Mouse (Mus musculus) thymus, postnatal 10 days (tissue): ENCODE measurements around the gene Dio2.

Experiments used
- DNase-seq, 2 experiments: peaks; one replicate each; pipeline ENCODE4 v3.0.0; 2021; ENCODE audit warnings: low spot score in 2 of 2

Dio2 gene

GRCm38 (mm10) chr12:90738388-90739223 lies at the start of gene Dio2:
TSS of gene Dio2 (minus strand) at chr12:90738438.
- no peak for DNase-seq

- DNase-seq = no peak
Measured at GRCm38 (mm10) chr12:90781438-90781837, 43.2 kb upstream of the Dio2 start.

DNA sequence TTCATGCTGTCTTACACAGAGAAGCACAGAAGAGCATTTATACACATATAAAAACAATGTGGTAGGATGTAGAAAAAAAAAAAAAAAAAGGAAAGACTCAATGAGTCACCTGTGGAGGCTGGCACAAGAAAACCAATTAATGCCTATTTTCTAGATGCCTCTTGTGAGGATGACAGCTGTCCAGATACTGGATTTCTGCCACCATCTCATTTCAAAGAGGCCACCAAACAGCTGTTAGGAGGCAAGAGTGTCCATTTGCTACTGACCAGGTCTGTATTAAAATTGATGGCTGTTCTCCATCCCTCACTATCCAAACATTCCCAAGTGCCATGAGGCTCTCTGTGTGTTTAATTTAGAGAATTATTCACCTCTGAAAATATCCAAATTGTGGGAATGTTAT lies 6.5 kb upstream of the Dio2 start:
- no peak for DNase-seq

- DNase-seq = no peak
Measured at GRCm38 (mm10) chr12:90743633-90744032, 5.4 kb upstream of the Dio2 start.

- peak in 1 of 2 experiments; percentile 59 for DNase-seq
Measured at GRCm38 (mm10) chr12:90740468-90740867, 2.2 kb upstream of the Dio2 start.

DNA sequence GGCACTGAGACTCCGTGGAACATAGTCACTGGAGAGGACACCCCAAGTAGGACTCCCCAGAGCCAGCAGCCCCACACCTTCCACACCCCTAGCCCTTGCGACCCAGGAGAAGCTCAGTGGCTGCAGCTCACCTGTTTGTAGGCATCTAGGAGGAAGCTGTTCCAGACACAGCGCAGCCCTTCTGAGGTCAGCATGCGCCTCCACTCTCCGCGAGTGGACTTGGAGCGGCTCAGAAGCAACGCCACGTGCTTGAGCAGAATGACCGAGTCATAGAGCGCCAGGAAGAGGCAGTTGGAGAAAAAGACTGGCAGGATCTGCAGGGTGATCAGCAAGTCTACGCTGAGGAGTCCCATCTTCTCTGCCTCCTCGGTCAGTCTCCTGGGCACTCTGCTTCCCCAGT lies 306 bp downstream of the Dio2 start:
- DNase-seq = no peak

DNA sequence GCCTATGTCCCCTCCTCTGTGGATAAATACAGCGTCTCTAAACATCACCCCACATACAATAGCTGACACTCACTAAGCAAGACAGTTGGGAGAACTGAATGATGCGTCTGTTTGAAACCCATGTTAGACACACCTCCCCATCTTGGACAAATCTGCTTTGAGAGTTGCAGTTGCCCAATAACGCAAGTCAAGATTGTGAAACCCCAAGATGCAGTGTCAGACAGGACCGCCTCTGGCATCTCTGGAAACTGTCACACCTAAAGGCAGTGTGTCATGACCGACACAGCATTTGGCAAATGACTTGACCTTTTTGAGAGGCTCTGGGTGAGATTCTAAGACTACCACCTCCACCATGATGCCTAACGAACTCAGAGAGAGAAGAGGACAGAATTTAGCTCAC lies 2.8 kb downstream of the Dio2 start:
- no peak for DNase-seq

DNA sequence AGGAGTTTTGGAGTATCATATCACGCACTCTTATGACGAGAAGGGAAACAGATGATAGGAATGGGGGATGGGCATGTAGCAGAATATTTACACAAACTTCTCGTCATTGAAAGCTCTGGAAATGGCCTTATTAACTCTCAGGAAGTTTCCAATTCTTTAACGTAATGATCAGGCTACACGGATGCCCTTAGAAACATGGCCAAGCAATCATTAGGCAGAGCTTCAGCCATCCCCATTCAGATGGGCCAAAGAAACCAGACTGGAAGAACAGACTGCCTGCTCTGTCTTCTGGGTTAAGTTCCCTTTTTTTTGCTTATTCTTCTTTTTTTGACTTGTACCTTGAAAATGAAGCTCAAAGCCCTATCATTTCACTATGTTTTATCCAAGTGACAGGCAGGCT lies 3.7 kb downstream of the Dio2 start:
- no peak for DNase-seq

DNA sequence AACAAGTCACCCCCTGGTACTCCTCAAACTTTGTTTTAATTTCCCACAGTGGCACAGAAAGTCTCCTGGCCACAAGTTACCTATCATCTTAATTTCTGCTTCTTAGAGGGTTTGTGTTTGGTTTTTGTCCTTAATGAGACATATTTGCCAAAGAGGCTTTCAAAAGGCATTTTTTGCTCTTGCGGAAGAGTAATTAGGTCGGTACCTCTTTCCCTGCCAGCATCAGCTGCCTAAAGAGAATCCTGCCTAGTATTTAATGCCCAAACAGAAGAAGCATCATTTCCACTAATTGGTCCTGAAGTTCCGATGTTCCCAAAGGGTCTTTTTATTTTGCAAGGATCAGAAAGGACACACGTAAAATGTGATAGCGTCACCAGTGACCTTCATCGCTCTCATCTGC lies 4.5 kb downstream of the Dio2 start:
- no peak for DNase-seq

DNA sequence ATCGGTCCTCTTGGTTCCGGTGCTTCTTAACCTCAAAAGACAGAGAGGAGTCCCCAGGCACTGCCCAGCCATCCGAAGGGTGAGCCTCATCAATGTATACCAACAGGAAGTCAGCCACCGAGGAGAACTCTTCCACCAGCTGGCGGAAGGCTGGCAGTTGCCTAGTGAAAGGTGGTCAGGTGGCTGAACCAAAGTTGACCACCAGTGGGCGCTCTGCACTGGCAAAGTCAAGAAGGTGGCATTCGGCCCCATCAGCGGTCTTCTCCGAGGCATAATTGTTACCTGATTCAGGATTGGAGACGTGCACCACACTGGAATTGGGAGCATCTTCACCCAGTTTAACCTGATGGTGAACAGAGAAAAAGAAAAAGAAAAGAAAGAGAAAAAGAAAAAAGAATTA lies 8.6 kb downstream of the Dio2 start:
- peak; percentile 36 to 71 for DNase-seq

DNA sequence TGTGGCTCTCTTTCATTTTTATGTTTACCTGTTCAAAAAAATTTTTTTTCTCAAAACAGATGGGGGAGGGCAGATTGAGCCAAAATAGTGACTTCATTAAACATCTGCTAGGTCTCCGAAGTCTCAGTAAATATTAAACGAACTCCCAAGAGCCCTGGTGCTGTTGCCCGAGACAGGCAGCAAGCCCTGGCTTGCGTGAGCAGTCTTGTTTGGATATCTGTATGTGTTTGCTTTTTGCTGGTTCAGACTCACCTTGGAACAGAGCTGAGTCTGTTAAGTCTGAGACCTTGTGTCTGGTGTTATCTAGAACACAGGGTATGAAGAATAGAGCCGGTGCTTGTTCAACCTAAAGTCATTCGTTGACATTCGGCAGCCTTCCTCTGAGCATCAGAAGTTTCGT lies 13.1 kb downstream of the Dio2 start:
- no peak for DNase-seq

DNA sequence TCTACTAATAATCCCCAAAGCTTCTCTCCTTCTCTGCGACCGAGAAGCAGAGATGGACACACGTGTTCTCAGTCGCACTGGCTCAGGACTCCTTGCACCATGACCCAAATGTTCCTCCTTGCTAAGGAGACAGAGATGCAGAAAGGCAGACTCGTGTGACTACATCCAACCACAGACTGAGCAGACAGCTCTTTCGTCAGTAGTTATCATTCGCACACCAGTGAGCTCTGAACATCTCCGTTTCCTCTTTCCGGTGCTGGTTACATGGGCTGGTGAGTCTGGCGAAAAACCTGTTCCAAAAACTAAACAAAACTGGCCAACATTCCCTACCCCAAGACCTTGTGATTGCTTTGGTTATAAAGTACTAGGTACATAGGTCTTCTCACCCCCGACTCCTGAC lies 13.6 kb downstream of the Dio2 start:
- DNase-seq = no peak

- no peak for DNase-seq
Measured at GRCm38 (mm10) chr12:90694135-90694534, 44.1 kb downstream of the Dio2 start.
